Mouse (Mus musculus): Measurements from ENCODE around the gene Nfkbie. TPM values are rescaled to one million over a fixed set of nuclear protein-coding genes. Genes with fewer than 3 reads are reported as not detected.

Nfkbie gene
- total RNA-seq, 2 experiments from 2014 or later = 3.9 to 4.2 TPM

GRCm38 (mm10) chr17:45612008-45612407 lies 56.5 kb downstream of the Nfkbie start:
- ATAC-seq (replicated peaks; ENCODE audit: low FRiP score, low TSS enrichment, poor library complexity, severe bottlenecking) = no peak

Other genes with a start within 250 kb of the Nfkbie start
- 64.4 and 65.7 TPM in 2 replicates for gene Cdc5l, start 122.0 kb upstream of the Nfkbie start, total RNA-seq (2014; fragmentation: Nextera tagmentation)
- gene Cdc5l, start 122.0 kb upstream of the Nfkbie start, total RNA-seq (2017) = 115 and 138 TPM in 2 replicates
- not detected in 2 replicates for gene Spats1, start 80.3 kb upstream of the Nfkbie start, total RNA-seq (2014; fragmentation: Nextera tagmentation)
- gene Spats1, start 80.3 kb upstream of the Nfkbie start, total RNA-seq (2017) = not detected in 2 replicates
- gene Aars2, start 48.9 kb upstream of the Nfkbie start, total RNA-seq (2014; fragmentation: Nextera tagmentation) = 17.5 and 20.6 TPM in 2 replicates
- 9.8 and 13.4 TPM in 2 replicates for gene Aars2, start 48.9 kb upstream of the Nfkbie start, total RNA-seq (2017)
- not detected in 2 replicates for gene Tcte1, start 32.3 kb upstream of the Nfkbie start, total RNA-seq (2014; fragmentation: Nextera tagmentation)
- not detected in 2 replicates for gene Tcte1, start 32.3 kb upstream of the Nfkbie start, total RNA-seq (2017)
- not detected in 2 replicates for gene Tmem151b, start 6.0 kb upstream of the Nfkbie start, total RNA-seq (2014; fragmentation: Nextera tagmentation)
- not detected in 2 replicates for gene Tmem151b, start 6.0 kb upstream of the Nfkbie start, total RNA-seq (2017)
- gene Slc35b2, start 8.2 kb downstream of the Nfkbie start, total RNA-seq (2014; fragmentation: Nextera tagmentation) = 46.9 and 74.5 TPM in 2 replicates
- 27.7 and 60.3 TPM in 2 replicates for gene Slc35b2, start 8.2 kb downstream of the Nfkbie start, total RNA-seq (2017)
- 1,847 and 1,911 TPM in 2 replicates for gene Hsp90ab1, start 17.6 kb downstream of the Nfkbie start, total RNA-seq (2014; fragmentation: Nextera tagmentation)
- gene Hsp90ab1, start 17.6 kb downstream of the Nfkbie start, total RNA-seq (2017) = 2,660 and 3,319 TPM in 2 replicates
- gene Slc29a1, start 43.9 kb downstream of the Nfkbie start, total RNA-seq (2014; fragmentation: Nextera tagmentation) = 166 and 176 TPM in 2 replicates
- 89.2 and 171 TPM in 2 replicates for gene Slc29a1, start 43.9 kb downstream of the Nfkbie start, total RNA-seq (2017)
- not detected in 2 replicates for gene Mymx, start 46.4 kb downstream of the Nfkbie start, total RNA-seq (2014; fragmentation: Nextera tagmentation)
- gene Mymx, start 46.4 kb downstream of the Nfkbie start, total RNA-seq (2017) = not detected in 2 replicates
- gene Capn11, start 103.6 kb downstream of the Nfkbie start, total RNA-seq (2014; fragmentation: Nextera tagmentation) = 0.98 TPM in 1 of 2 replicates, not detected in the other
- gene Capn11, start 103.6 kb downstream of the Nfkbie start, total RNA-seq (2017) = 0.15 TPM in 1 of 2 replicates, not detected in the other
- 79.0 and 88.9 TPM in 2 replicates for gene Mrpl14, start 130.6 kb downstream of the Nfkbie start, total RNA-seq (2014; fragmentation: Nextera tagmentation)
- gene Mrpl14, start 130.6 kb downstream of the Nfkbie start, total RNA-seq (2017) = 9.7 and 14.4 TPM in 2 replicates
- 19.3 and 21.1 TPM in 2 replicates for gene Tmem63b, start 131.2 kb downstream of the Nfkbie start, total RNA-seq (2014; fragmentation: Nextera tagmentation)
- 10.2 and 14.3 TPM in 2 replicates for gene Tmem63b, start 131.2 kb downstream of the Nfkbie start, total RNA-seq (2017)
- gene 1600014C23Rik, start 178.1 kb downstream of the Nfkbie start, total RNA-seq (2014; fragmentation: Nextera tagmentation) = not detected in 2 replicates
- gene 1600014C23Rik, start 178.1 kb downstream of the Nfkbie start, total RNA-seq (2017) = not detected in 2 replicates